Mouse (Mus musculus) 3134 (cell line): ENCODE results near the gene Fat4.
A peak's percentile ranks its signal among the peaks of the same experiment; 100 is the strongest.

Experiments
- DNase-seq: peaks from one replicate; pipeline ENCODE4 v3.0.0-alpha.2; 2011; ENCODE audit warnings: low spot score; ENCODE audit not compliant: insufficient read length; ENCODE audit errors: extremely low read depth

The Fat4 gene

GRCm38 (mm10) chr3:38886890-38887355, at the start of gene Fat4:
Gene Fat4, plus strand, starts transcription at chr3:38886940.
- DNase-seq = no peak

DNA sequence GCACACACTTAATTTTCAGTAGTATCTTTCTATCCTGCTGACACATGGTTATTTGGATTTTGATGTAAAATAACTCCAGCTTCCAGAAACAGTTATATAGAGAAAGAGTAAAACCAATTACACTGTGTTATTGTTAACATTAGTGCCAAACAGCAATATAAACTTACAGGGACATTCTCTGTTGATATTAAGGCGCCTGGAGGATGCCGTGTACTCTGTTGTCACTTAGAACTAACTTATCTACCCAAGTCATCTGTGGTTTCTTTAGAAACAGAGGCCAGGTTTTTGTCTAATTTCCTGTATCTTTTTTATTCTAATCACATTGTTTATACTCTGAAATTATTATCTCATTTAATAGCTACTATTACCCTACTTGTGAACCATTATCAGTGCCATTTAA, 47.3 kb upstream of the Fat4 start:
- no peak for DNase-seq

- DNase-seq = no peak
Measured at GRCm38 (mm10) chr3:38843000-38843538, 43.7 kb upstream of the Fat4 start.

GRCm38 (mm10) chr3:38846602-38847382, 39.9 kb upstream of the Fat4 start:
- DNase-seq = no peak

DNA sequence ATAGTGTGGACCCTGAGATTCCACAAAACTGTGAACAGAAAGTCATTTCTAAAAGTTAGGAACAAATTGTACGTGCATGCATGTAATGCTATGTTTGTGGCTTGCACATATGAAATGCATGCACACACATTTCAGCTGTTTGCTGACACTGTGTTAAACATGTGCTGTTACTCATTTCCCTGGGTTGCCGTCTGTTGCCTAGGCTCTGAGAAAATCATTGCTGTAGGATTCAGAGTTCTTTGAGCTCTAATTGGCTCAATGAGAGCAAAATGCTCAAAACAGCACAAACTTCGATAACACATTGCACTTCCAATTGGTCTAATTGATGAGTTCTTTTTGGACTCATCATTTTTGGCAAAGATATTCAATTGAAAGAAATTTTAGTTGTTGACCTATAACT, 37.7 kb upstream of the Fat4 start:
- DNase-seq = no peak

- DNase-seq = no peak
Measured at GRCm38 (mm10) chr3:38849536-38849935, 37.2 kb upstream of the Fat4 start.

DNA sequence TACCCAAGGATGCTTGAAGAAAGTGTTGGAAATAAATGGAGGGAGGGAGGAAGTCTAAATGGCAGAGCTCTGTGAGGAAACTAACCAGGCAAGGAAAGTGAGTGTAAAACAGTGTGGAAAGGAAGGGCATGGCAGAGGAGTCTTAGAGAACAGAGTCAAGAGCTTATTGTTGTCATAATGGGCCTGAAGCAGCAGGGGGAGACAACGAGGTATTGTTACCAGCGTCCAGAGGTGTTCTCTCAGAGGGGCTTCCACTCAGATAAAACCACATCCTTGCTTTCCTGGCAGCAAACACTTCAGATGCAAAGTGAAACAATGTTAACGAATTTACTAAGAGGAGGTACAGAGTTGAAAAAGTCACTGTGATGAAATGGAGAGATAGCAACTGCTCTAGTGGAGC, 33.1 kb upstream of the Fat4 start:
- DNase-seq = no peak

DNA sequence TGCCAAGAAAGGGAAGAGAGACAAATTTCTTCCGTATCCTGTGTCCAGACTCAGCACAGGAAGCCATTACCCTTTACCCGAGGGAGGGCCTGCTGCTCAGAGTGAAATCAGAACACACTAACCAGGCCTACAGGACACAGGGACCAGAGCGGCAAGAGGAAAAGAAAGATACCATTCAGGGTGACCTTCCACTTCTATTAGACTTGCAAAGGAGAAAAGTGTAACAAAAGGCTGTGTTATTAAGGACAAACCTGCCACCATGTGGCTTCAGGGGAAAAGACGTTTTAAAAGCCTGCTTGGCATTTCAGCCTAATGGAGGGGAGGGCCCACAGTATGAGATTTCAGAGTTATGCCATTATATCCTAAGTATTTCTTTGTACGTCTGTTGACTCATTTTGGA, 26.1 kb upstream of the Fat4 start:
- DNase-seq = no peak

DNA sequence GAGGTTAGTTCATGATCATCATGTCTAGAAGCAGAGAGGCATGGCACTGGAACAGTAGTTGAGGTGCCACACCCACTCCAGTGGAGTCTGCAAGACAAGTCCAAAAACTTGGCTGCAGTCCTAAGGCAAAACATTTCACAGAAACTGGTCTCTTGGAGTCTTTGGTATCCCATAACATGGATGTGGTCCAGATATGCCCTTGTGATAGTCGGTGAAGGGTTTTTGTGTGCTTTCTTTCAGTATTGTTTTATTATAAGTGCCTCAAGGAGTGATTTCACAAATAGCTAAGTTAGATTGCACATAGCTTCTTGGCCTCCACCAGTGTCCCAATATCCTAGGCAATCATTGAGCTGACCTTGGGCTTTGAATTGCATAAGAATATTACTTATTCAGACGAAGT, 15.4 kb upstream of the Fat4 start:
- DNase-seq = no peak

- no peak for DNase-seq
Measured at GRCm38 (mm10) chr3:38875872-38876271, 10.9 kb upstream of the Fat4 start.

DNA sequence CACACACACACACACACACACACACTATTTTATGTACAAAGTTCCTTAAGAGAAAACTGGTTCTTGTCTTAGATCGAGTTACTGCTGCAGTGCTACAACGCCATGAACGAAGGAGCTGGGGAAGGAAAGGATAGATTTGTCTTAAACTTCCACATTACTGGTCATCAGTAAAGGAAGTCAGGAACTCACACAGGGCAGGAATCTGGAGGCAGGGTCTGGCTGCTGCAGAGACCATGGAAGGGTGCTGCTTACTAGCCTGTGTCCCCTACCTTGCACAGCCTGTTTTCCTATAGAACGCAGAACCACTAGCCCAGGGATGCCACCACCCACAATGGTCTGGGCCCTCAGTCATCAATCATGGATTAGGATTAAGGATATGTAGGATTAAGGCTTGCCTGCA, 10.0 kb upstream of the Fat4 start:
- DNase-seq = no peak

DNA sequence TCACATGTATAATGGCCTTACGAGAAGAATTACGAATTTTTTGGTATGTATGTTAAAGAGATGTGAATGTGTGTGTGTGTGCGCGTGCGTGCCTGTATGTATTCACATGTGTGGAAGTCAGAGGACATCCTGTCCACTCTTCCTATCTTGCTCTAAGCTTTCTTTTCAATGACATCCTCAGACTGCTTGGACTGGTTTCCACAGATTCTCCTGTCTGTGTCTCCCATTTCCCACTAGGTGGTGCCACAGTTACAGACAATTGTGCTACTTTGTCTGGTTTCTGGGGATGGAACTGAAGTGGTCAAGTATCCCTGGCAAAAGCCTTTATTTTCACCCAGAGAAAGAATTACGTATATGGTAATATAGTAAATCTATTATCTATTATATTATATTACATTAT, 4.0 kb upstream of the Fat4 start:
- DNase-seq = no peak

GRCm38 (mm10) chr3:38883676-38884075, 3.1 kb upstream of the Fat4 start:
- no peak for DNase-seq

DNA sequence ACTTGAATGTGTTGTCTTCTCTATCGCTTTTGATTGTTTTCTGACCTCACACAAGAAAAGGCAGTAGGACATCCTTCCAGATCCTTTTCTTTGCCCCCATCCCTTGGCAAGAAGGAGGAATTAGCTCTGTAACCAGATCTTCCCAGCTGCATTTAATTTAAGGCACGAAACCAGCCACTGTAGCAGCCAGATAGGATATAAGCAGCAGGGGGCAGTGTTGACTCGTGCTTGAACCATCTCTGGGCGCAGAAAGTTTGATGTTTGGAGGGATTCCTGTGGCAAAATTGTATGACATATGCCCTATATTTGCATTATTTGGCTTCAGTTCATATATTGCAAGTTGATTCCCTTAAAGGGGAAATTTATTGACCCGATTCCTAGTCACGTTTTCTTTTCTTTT, 2.5 kb upstream of the Fat4 start:
- DNase-seq = no peak

DNA sequence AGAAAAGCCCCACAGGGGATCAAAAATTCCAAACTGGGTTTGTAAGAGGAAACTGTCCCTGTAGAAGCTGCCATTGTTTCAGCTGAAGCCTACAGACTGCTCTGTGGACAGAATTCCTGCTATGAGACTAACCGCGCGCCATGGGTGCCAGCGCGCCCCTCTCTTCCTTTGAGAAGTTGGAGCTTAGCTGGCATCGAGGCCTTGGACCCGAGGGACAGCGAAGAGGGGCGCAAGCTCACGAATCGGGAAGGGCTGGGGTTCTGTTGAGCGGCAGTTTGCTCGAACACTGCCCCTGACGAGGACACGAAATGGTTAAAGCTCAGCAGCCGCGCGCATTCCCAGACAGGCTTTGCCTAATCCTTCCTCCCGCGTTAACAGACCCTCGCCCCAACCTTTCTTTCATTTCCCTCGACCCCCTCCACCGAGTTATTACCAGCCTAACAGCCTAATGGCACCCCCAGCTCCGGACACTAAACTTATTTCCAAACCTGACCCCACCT, 1.8 kb upstream of the Fat4 start:
- no peak for DNase-seq

DNA sequence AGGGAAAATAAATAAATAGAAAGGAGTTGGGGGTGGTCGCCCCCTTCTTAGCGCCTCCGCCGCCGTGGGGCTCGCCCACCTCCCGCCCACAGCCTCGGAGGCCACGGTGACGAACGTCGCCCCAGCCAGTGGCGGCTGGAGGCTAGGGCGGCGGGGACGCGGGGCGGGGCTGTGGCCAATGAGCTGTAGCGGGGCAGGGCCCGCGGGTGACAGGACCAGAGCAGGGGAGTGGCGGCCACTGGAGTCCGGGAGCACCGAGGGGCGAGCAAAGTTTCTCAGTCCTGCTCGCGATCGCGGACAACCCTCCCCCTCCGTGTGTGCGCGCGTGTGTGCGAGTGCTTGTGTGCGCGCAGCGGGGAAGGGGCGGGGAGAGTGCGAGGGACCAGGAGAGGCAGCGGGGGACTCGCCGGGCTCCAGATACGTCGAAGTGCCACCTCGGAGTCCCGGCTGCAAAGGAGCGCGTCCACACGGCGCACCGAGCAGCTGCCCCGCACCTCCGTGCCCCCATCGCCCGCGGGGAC, 1.2 kb upstream of the Fat4 start:
- peak; percentile 10 for DNase-seq

- peak; percentile 6 for DNase-seq
Measured at GRCm38 (mm10) chr3:38886061-38886821, 499 bp upstream of the Fat4 start.

- no peak for DNase-seq
Measured at GRCm38 (mm10) chr3:38887381-38887991, 746 bp downstream of the Fat4 start.

GRCm38 (mm10) chr3:38888111-38888510, 1.4 kb downstream of the Fat4 start:
- DNase-seq = no peak

GRCm38 (mm10) chr3:38892791-38893224, 6.1 kb downstream of the Fat4 start:
- DNase-seq = no peak

GRCm38 (mm10) chr3:38900839-38901238, 14.1 kb downstream of the Fat4 start:
- no peak for DNase-seq
